Mouse (Mus musculus) midbrain, embryonic 14.5 days (tissue): Measurements from ENCODE around the gene Gm49366. TPM values are rescaled to one million over a fixed set of nuclear protein-coding genes. Genes with fewer than 3 reads are reported as not detected.
A peak's percentile ranks its signal among the peaks of the same experiment; 100 is the strongest.
"Not testable (repeated sequence)": the region's sequence is repeated elsewhere in the genome, so short reads cannot be mapped to it uniquely, and the experiment has no call there.

ENCODE experiments used
- ATAC-seq: fragments of 200-750 bp; cut with Nextera tagmentation; 2 replicates; pipeline ENCODE4 v1.8.0; 2017; ENCODE audit warnings: moderate number of reproducible peaks, moderate library complexity; ENCODE audit not compliant: low FRiP score, low TSS enrichment
- DNase-seq: peaks from one replicate; pipeline ENCODE4 v3.0.0-alpha.2; 2015
- H3K27ac ChIP-seq: fragments of 300-500 bp; sonication (generic); replicated peaks from 2 replicates; pipeline ENCODE4 v1.5.1; 2014; ENCODE audit warnings: mild to moderate bottlenecking, low read depth, low read length, moderate library complexity
- H3K27me3 ChIP-seq: fragments of 300-500 bp; sonication (generic); 2 replicates; pipeline ENCODE4 v1.6.1; 2014; ENCODE audit warnings: low read length, control low read depth, mixed read lengths; ENCODE audit not compliant: control insufficient read depth, insufficient read depth
- H3K36me3 ChIP-seq: fragments of 300-500 bp; sonication (generic); 2 replicates; pipeline ENCODE4 v1.6.1; 2014; ENCODE audit warnings: low read length, control low read depth; ENCODE audit not compliant: control insufficient read depth, insufficient read depth
- H3K4me1 ChIP-seq: fragments of 300-500 bp; sonication (generic); 2 replicates; pipeline ENCODE4 v1.6.1; 2014; ENCODE audit warnings: mild to moderate bottlenecking, antibody characterized with exemption, low read length, control low read depth; ENCODE audit not compliant: control insufficient read depth, insufficient read depth
- H3K4me2 ChIP-seq: fragments of 300-500 bp; sonication (generic); 2 replicates; pipeline ENCODE4 v1.6.1; 2014; ENCODE audit warnings: mild to moderate bottlenecking, low read length, moderate library complexity
- H3K4me3 ChIP-seq: fragments of 300-500 bp; sonication (generic); replicated peaks from 2 replicates; pipeline ENCODE4 v1.5.1; 2014; ENCODE audit warnings: low read depth, low read length
- H3K9ac ChIP-seq: fragments of 300-500 bp; sonication (generic); replicated peaks from 2 replicates; pipeline ENCODE4 v1.6.1; 2014; ENCODE audit warnings: mild to moderate bottlenecking, low read length, moderate library complexity
- H3K9me3 ChIP-seq: fragments of 300-500 bp; sonication (generic); 2 replicates; pipeline ENCODE4 v1.6.1; 2016; ENCODE audit warnings: low read length, control low read depth, mixed read lengths; ENCODE audit not compliant: control insufficient read depth
- WGBS: fragments of 180-500 bp; shearing (Covaris S2); extraction: QIAGEN DNeasy Blood & Tissue Kit; methylation state at CpG from one replicate; pipeline ENCODE4 v1.1.7; 2014; 5-methylcytosine and 5-hydroxymethylcytosine counted together
- polyA plus RNA-seq: library from polyadenylated mRNA; unstranded; fragments of >200 nt; fragmentation: Nextera tagmentation; extraction: Ambion mirVana; gene quantifications from 2 replicates; pipeline ENCODE4 v1.2.1, GENCODE M21; 2014

The Gm49366 gene
- polyA plus RNA-seq, 1 experiment from 2014 or later: not detected

DNA sequence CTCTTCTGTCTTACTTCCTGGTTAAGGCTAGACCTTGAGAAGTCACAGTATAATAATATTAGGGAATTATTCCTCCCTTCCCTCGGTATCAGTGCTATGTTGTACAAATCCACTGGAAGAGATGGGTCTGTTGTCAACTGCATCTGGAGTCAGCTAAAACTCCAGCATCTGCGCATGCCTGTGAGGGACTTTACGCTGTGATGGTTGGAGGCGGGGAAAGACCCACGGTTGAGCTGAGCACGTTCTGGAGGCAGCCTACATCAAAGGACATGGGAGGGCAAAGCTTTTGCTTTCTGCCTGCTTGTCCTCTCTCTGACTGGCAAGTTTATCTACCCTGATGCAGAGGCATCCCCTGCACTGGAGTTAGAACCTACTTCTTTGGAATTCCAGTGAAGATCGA is 12.8 kb upstream of the Gm49366 start:
- H3K9me3 ChIP-seq: no peaks in the 10 kb centered on the region
- ATAC-seq: no peak
- no peaks in the 10 kb centered on the region for H3K27me3 ChIP-seq
- no peaks in the 10 kb centered on the region for H3K4me1 ChIP-seq
- H3K4me3 ChIP-seq: no peak overlapping the region
- H3K9ac ChIP-seq: no peak overlapping the region
- no peak for DNase-seq
- no peak overlapping the region for H3K4me2 ChIP-seq
- H3K27ac ChIP-seq: no peak overlapping the region
- no peaks in the 10 kb centered on the region for H3K36me3 ChIP-seq
- 80% methylated on average over 7 of the region's 7 CpGs for WGBS

DNA sequence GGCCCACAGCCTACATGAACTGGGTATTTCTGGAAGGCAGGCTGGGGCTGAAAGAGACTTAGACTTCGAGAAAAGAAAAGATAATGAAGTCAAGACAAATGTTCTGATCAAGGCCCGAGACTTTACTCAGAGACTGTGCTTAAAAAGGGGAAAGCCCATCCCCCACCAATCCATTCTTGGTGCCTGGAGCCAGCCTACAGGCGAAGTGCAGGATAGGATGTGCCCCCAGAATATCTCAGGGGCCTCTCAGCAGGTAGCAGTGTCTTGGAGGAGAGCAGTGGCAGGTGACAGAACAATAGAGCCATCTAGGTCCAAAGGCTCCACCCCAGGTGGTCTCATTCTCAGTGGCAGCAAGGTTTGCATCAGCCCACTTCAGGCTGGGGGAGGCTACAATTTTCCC is 10.4 kb upstream of the Gm49366 start:
- 37% methylated on average over 3 of the region's 3 CpGs for WGBS
- not testable (repeated sequence) for H3K4me1 ChIP-seq, H3K4me3 ChIP-seq, H3K9ac ChIP-seq, ATAC-seq, H3K27ac ChIP-seq, H3K9me3 ChIP-seq, H3K27me3 ChIP-seq, DNase-seq, H3K36me3 ChIP-seq, H3K4me2 ChIP-seq

DNA sequence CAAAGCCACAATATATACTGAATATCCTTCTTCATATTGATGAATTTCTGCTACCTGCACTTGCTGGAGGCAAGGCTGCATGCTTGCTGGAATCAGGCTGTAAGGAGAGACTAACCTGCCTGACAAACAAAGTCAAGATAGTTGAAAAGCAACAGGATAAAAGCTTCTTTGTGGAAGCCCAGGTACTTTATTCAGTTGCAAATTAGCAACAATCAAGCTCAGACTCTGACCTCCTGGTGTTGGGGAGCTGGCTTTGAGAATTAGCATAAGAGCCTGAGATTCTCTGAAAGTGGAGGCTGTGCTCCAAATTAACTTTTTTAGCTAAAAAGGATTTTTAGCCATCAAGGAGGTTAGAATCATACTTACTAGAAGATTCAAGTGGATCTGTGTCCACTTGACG is 9.7 kb upstream of the Gm49366 start:
- not testable (repeated sequence) for H3K27me3 ChIP-seq, H3K4me3 ChIP-seq, H3K9ac ChIP-seq, ATAC-seq, H3K9me3 ChIP-seq, H3K4me1 ChIP-seq, H3K4me2 ChIP-seq, H3K27ac ChIP-seq, H3K36me3 ChIP-seq, DNase-seq
- 86% methylated on average over 1 of the region's 1 CpGs for WGBS

DNA sequence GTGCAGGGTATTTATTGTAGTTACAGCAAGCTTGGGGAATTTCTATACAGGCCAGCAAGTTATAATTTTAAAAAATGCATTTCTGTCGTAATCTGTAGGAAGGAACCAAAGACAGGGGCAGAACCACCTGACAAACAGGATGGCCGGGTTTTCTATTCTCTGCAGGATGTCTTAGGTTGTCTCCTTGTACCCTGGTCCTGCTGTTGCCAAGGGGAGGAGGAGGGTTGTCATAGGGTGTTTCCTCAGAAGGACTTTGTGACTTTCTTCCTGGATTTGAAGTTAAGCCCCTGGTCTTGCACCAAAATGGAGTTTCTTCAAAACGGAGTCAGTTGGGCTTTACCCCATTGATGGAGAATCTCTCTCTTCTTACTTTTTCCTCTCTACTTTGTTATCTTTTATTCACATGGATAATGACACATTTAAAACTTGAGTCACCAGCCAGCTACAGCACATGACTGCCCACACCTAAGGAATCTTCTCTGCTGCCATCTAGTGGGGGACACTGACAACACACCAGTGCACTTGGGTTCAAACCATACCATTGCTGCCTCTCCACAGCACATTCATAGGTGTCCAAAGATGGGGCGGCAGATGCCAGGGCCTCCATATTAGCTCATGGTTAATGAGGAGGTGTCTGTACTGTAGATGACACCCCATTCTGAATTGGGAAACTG is 7.9 kb upstream of the Gm49366 start:
- no peaks in the 10 kb centered on the region for H3K36me3 ChIP-seq
- DNase-seq (peak; percentile 90), ATAC-seq (no peak)
- H3K9me3 ChIP-seq: no peaks in the 10 kb centered on the region
- 74% methylated on average over 4 of the region's 4 CpGs for WGBS
- no peaks in the 10 kb centered on the region for H3K4me1 ChIP-seq
- H3K4me2 ChIP-seq: no peak overlapping the region
- H3K27me3 ChIP-seq: no peaks in the 10 kb centered on the region
- no peak overlapping the region for H3K9ac ChIP-seq
- H3K27ac ChIP-seq: no peak overlapping the region
- no peak overlapping the region for H3K4me3 ChIP-seq

DNA sequence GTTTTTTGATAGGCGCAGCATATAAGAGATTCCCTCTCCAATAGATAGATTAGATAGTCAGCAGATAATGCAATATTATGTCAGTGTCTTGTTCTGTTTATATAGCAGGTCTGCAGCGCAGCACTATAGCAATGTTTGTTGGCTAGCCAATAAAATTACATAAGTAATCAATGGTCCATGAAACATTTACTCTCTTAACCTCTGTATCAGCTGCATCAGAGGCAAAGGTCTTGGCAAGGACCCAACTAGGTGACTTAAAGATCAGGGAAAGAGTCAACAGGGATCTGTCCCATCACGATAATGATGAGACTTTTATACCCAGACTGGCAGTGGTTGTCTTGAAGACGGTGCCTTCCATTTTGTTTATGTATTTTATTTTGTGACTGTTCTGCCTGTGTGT is 5.9 kb upstream of the Gm49366 start:
- Histone ChIP-seq H3K9me3 (no peaks in the 10 kb centered on the region), H3K4me3 (no peak overlapping the region), H3K4me1 (no peaks in the 10 kb centered on the region), H3K27me3 (no peaks in the 10 kb centered on the region), H3K36me3 (no peaks in the 10 kb centered on the region), H3K9ac (no peak overlapping the region), H3K27ac (no peak overlapping the region), H3K4me2 (no peak overlapping the region)
- ATAC-seq (no peak), DNase-seq (no peak)
- WGBS: 90% methylated on average over 4 of the region's 4 CpGs

DNA sequence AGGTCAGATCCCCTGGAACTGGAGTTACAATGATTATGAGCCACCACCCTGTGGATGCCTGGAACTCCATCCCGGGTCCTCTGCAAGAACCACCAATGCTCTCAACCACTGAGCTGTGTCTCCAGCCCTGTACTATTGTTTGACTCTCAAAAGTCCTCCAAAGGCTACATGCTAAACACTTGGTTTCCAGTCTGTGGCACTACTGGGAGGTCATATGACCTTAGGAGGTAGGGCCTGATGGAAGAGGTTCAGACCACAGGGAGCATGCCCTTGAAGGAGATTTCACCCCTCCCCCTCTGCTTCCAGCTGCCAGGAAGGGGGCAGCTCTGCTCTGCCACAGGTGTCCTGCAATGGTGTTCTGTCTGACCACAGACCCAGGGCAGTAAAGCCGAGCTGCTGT is 5.4 kb upstream of the Gm49366 start:
- 80% methylated on average over 2 of the region's 2 CpGs for WGBS
- ATAC-seq, H3K27me3 ChIP-seq, H3K9ac ChIP-seq, H3K4me2 ChIP-seq, H3K9me3 ChIP-seq, DNase-seq, H3K27ac ChIP-seq, H3K36me3 ChIP-seq, H3K4me1 ChIP-seq, H3K4me3 ChIP-seq: not testable (repeated sequence)

DNA sequence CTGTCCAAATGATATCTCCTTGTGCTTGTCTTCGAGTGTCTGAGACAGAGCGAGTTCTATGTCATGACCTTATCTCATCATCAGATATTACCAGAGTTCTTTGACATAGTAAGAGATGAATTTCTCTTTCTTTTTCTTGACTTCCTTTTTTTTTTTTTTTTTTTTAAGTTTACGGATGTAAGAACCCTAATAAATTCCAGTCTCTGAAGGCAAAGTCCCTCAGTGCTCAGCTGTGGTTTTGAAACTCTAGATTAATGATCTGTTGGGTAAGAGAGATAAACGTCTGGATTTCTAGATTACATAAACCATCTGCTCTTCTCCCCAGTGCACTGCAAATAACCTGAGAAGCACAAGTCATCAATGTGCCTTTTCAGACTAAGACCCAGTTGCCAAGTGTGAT is 4.6 kb upstream of the Gm49366 start:
- Histone ChIP-seq H3K9me3 (no peaks in the 10 kb centered on the region), H3K4me1 (no peaks in the 10 kb centered on the region), H3K36me3 (no peaks in the 10 kb centered on the region), H3K27ac (no peak overlapping the region), H3K4me3 (no peak overlapping the region), H3K4me2 (no peak overlapping the region), H3K27me3 (no peaks in the 10 kb centered on the region), H3K9ac (no peak overlapping the region)
- ATAC-seq (no peak), DNase-seq (no peak)
- WGBS: 86% methylated on average over 4 of the region's 4 CpGs

DNA sequence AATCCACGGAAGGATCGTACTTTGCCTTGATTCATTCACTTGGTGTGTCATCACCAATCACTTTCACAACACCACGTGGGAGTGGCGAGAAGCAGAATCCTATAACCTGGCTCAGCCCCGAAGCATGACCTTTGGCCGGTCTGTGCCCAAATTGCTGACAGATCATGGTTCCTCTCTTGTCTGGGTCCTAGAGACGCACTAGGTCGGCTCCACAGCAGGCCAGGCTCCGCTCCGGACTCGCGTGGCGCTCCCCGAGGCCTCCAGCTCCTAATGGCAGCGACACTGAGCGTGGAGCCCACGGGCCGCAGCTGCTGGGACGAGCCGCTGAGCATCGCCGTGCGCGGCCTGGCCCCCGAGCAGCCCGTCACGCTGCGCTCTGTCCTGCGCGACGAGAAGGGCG is 494 bp upstream of the Gm49366 start, which contains the start of gene Acot4:
TSS of gene Acot4 (plus strand) at position 139 of the 400 bp plus-strand sequence.
- H3K4me1 ChIP-seq, H3K27me3 ChIP-seq, ATAC-seq, H3K36me3 ChIP-seq, H3K27ac ChIP-seq, H3K9me3 ChIP-seq: not testable (repeated sequence)
- peak within 1 kb of the TSS; percentile 51 for H3K9ac ChIP-seq
- H3K4me3 ChIP-seq: peak within 1 kb of the TSS; percentile 43
- WGBS: 6% methylated on average over 32 of the region's 32 CpGs
- H3K4me2 ChIP-seq: peak within 1 kb of the TSS; percentile 58
- DNase-seq: peak; percentile 33

DNA sequence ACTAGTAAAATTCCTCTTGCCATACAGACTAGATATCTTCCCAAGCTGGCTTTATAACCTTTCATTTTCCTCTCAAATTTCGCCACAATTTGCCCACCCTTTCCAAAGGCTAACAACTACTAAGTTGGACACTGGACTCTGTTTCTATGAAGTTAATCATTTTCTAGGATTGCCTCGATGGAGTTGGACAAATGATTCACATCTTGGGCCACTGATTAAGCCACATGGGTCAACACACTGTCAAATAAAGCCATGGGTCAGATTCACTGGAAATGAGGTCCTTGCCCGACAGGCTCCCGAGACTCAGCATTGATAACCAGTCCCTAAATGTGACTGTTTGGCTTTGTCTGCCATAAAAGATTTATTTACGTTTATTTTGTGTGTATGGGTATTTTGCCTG is 3.5 kb downstream of the Gm49366 start:
- H3K4me3 ChIP-seq: no peak overlapping the region
- no peaks in the 10 kb centered on the region for H3K27me3 ChIP-seq
- ATAC-seq (no peak), DNase-seq (no peak)
- no peaks in the 10 kb centered on the region for H3K9me3 ChIP-seq
- no peak overlapping the region for H3K4me2 ChIP-seq
- H3K4me1 ChIP-seq: no peaks in the 10 kb centered on the region
- WGBS: 90% methylated on average over 5 of the region's 5 CpGs
- H3K36me3 ChIP-seq: no peaks in the 10 kb centered on the region
- no peak overlapping the region for H3K9ac ChIP-seq
- no peak overlapping the region for H3K27ac ChIP-seq
